In genomic region chr3:95906860-95907259, GRCm38 (mm10) we compare ENCODE assay signal across 8 mouse cellular contexts. TPM values are rescaled to one million over a fixed set of nuclear protein-coding genes. Genes with fewer than 3 reads are reported as not detected.
A peak's percentile ranks its signal among the peaks of the same experiment; 100 is the strongest.
DNase-seq lines count a peak whose midpoint lies in the region; ATAC-seq lines count a peak whose summit lies in the region.

No protein-coding gene starts in this region.

- under 1% methylated on average over 12 of the region's 12 CpGs for WGBS in kidney, embryonic 14.5 days

- peaks cover 36% of the 10 kb centered on the region for H3K4me1 ChIP-seq in kidney, embryonic 14.5 days (ENCODE audit: control insufficient read depth, insufficient read depth, low read length)

- intact Hi-C loops in heart, postnatal 25 days (cut with DNase I) = loop anchor here (1.0 to 2.0 kb wide), 2 partner anchors 24 to 46 kb away; no protein-coding TSS in a partner anchor

- H3K4me2 ChIP-seq in kidney, embryonic 14.5 days (replicated peaks; ENCODE audit: low read depth, low read length) = peak overlapping the region; percentile 73

- H3K27ac ChIP-seq in kidney, embryonic 14.5 days (ENCODE audit: low read depth, low read length) = no peak overlapping the region

- peak overlapping the region; percentile 8; the same call in 1 of the 2 replicates for H3K9ac ChIP-seq in kidney, embryonic 14.5 days (ENCODE audit: low read depth, low read length)

- no peaks in the 10 kb centered on the region for H3K9me3 ChIP-seq in kidney, embryonic 14.5 days (ENCODE audit: control insufficient read depth, low read length)

- 0 out of 2 replicates have a peak, but pooled peaks have one; percentile 50 for ATAC-seq in granulocyte monocyte progenitor cell, adult 5-6 weeks (replicated peaks; ENCODE audit: poor library complexity, severe bottlenecking)
- no peak for ATAC-seq in kidney, embryonic 14.5 days (ENCODE audit: low FRiP score, low TSS enrichment)
- no peak for ATAC-seq in erythroid progenitor cell, adult 5-6 weeks (replicated peaks; ENCODE audit: low FRiP score, poor library complexity, severe bottlenecking)

- H3K36me3 ChIP-seq in kidney, embryonic 14.5 days (ENCODE audit: control insufficient read depth, insufficient read depth, low read length) = no peaks in the 10 kb centered on the region

- peak; percentile 32 to 77 for DNase-seq in heart, adult 18-20 months
- DNase-seq in heart, postnatal 25 days (ENCODE audit: low spot score) = no peak
- peak; percentile 52 to 69 for DNase-seq in adrenal gland, postnatal 36 days
- peak; percentile 69 for DNase-seq in lung, postnatal 14 days
- DNase-seq in retina, postnatal 1 day = peak; percentile 73

- peak overlapping the region; percentile 23 for H3K4me3 ChIP-seq in kidney, embryonic 14.5 days (ENCODE audit: low read length)

- no peaks in the 10 kb centered on the region for H3K27me3 ChIP-seq in kidney, embryonic 14.5 days (ENCODE audit: control insufficient read depth, insufficient read depth, low read length)

RNA-seq across cellular contexts. Expression of gene Car14, which starts 2.4 kb away (rescaled TPM):
- total RNA-seq in heart, adult 18-20 months (2021) = 100 to 1,000 TPM; 137 to 170 TPM
- total RNA-seq in heart, postnatal 25 days (2021) = 100 to 1,000 TPM; 171 to 175 TPM
- 1 to 10 TPM; 1.3 to 1.6 TPM for total RNA-seq in adrenal gland, postnatal 36 days (2021)
- total RNA-seq in granulocyte monocyte progenitor cell, adult 5-6 weeks (2014; fragmentation: Nextera tagmentation) = not detected in 2 replicates
- not detected in 2 replicates for total RNA-seq in granulocyte monocyte progenitor cell, adult 5-6 weeks (2017)
- polyA plus RNA-seq in kidney, embryonic 14.5 days (2014; fragmentation: Nextera tagmentation; extraction: Ambion mirVana) = 21.0 and 25.9 TPM in 2 replicates
- not detected in 2 replicates for total RNA-seq in erythroid progenitor cell, adult 5-6 weeks (2015; ENCODE audit: low replicate concordance)
- not detected in 2 replicates for total RNA-seq in erythroid progenitor cell, adult 5-6 weeks (2017; ENCODE audit: low replicate concordance)

RNA-seq across cellular contexts. Expression of gene Aph1a, which starts 13.1 kb away (rescaled TPM):
- 100 to 1,000 TPM; 109 to 125 TPM for total RNA-seq in heart, adult 18-20 months (2021)
- total RNA-seq in heart, postnatal 25 days (2021) = 100 to 1,000 TPM; 110 to 120 TPM
- 100 to 1,000 TPM; 108 to 138 TPM for total RNA-seq in adrenal gland, postnatal 36 days (2021)
- total RNA-seq in granulocyte monocyte progenitor cell, adult 5-6 weeks (2014; fragmentation: Nextera tagmentation) = 67.0 and 69.0 TPM in 2 replicates
- total RNA-seq in granulocyte monocyte progenitor cell, adult 5-6 weeks (2017) = 31.8 and 42.8 TPM in 2 replicates
- polyA plus RNA-seq in kidney, embryonic 14.5 days (2014; fragmentation: Nextera tagmentation; extraction: Ambion mirVana) = 40.4 and 83.2 TPM in 2 replicates
- 7.6 and 8.0 TPM in 2 replicates for total RNA-seq in erythroid progenitor cell, adult 5-6 weeks (2015; ENCODE audit: low replicate concordance)
- 9.6 and 14.6 TPM in 2 replicates for total RNA-seq in erythroid progenitor cell, adult 5-6 weeks (2017; ENCODE audit: low replicate concordance)

RNA-seq across cellular contexts. Expression of gene BC028528, which starts 15.1 kb away (rescaled TPM):
- 1 to 10 TPM; 7.6 to 9.6 TPM for total RNA-seq in heart, adult 18-20 months (2021)
- 10 to 100 TPM in 1 of 2 experiments, 1 to 10 TPM in 1; 7.2 to 13.9 TPM for total RNA-seq in heart, postnatal 25 days (2021)
- 10 to 100 TPM in 1 of 2 experiments, 1 to 10 TPM in 1; 8.4 to 11.3 TPM for total RNA-seq in adrenal gland, postnatal 36 days (2021)
- total RNA-seq in granulocyte monocyte progenitor cell, adult 5-6 weeks (2014; fragmentation: Nextera tagmentation) = 36.7 and 51.1 TPM in 2 replicates
- 57.2 and 65.2 TPM in 2 replicates for total RNA-seq in granulocyte monocyte progenitor cell, adult 5-6 weeks (2017)
- 33.6 and 35.6 TPM in 2 replicates for polyA plus RNA-seq in kidney, embryonic 14.5 days (2014; fragmentation: Nextera tagmentation; extraction: Ambion mirVana)
- 8.8 and 10.1 TPM in 2 replicates for total RNA-seq in erythroid progenitor cell, adult 5-6 weeks (2015; ENCODE audit: low replicate concordance)
- total RNA-seq in erythroid progenitor cell, adult 5-6 weeks (2017; ENCODE audit: low replicate concordance) = 5.8 and 26.0 TPM in 2 replicates

RNA-seq across cellular contexts. Expression of gene Anp32e, which starts 22.2 kb away (rescaled TPM):
- total RNA-seq in heart, adult 18-20 months (2021) = 10 to 100 TPM; 87.2 to 89.3 TPM
- total RNA-seq in heart, postnatal 25 days (2021) = 10 to 100 TPM; 74.2 to 92.2 TPM
- total RNA-seq in adrenal gland, postnatal 36 days (2021) = 10 to 100 TPM; 91.6 to 99.3 TPM
- total RNA-seq in granulocyte monocyte progenitor cell, adult 5-6 weeks (2014; fragmentation: Nextera tagmentation) = 159 and 191 TPM in 2 replicates
- 445 and 523 TPM in 2 replicates for total RNA-seq in granulocyte monocyte progenitor cell, adult 5-6 weeks (2017)
- polyA plus RNA-seq in kidney, embryonic 14.5 days (2014; fragmentation: Nextera tagmentation; extraction: Ambion mirVana) = 78.3 and 89.0 TPM in 2 replicates
- 153 and 197 TPM in 2 replicates for total RNA-seq in erythroid progenitor cell, adult 5-6 weeks (2015; ENCODE audit: low replicate concordance)
- total RNA-seq in erythroid progenitor cell, adult 5-6 weeks (2017; ENCODE audit: low replicate concordance) = 541 and 717 TPM in 2 replicates

RNA-seq across cellular contexts. Expression of gene Ciart, which starts 24.8 kb away (rescaled TPM):
- 1 to 10 TPM; 5.9 TPM for total RNA-seq in heart, adult 18-20 months (2021)
- 10 to 100 TPM in 1 of 2 experiments, 1 to 10 TPM in 1; 2.1 to 12.9 TPM for total RNA-seq in heart, postnatal 25 days (2021)
- total RNA-seq in adrenal gland, postnatal 36 days (2021) = 1 to 10 TPM; 2.2 to 3.2 TPM
- total RNA-seq in granulocyte monocyte progenitor cell, adult 5-6 weeks (2014; fragmentation: Nextera tagmentation) = 2.6 and 4.6 TPM in 2 replicates
- 0.90 and 4.0 TPM in 2 replicates for total RNA-seq in granulocyte monocyte progenitor cell, adult 5-6 weeks (2017)
- polyA plus RNA-seq in kidney, embryonic 14.5 days (2014; fragmentation: Nextera tagmentation; extraction: Ambion mirVana) = 4.0 and 5.3 TPM in 2 replicates
- total RNA-seq in erythroid progenitor cell, adult 5-6 weeks (2015; ENCODE audit: low replicate concordance) = not detected in 2 replicates
- total RNA-seq in erythroid progenitor cell, adult 5-6 weeks (2017; ENCODE audit: low replicate concordance) = 1.8 TPM in 1 of 2 replicates, not detected in the other

Comparison
In these comparisons a context has a peak if more than half of its experiments do, and no peak if none do; other contexts are left out.
1. RNA of gene Car14, which starts 2.4 kb away (total RNA-seq): 171 to 175 TPM in heart, postnatal 25 days and 137 to 170 TPM in heart, adult 18-20 months; 1.3 to 1.6 TPM in adrenal gland, postnatal 36 days, not detected in granulocyte monocyte progenitor cell, adult 5-6 weeks and not detected in erythroid progenitor cell, adult 5-6 weeks; every median in the first group is over 10 times any median in the second.